Mouse (Mus musculus) gastrocnemius, adult 2 months (tissue): Measurements from ENCODE around the gene Dxo. TPM values are rescaled to one million over a fixed set of nuclear protein-coding genes. Genes with fewer than 3 reads are reported as not detected.
"Not testable (repeated sequence)": the region's sequence is repeated elsewhere in the genome, so short reads cannot be mapped to it uniquely, and the experiment has no call there.

Experiments
- DNase-seq: peaks from one replicate; pipeline ENCODE4 v3.0.0; 2022
- H3K27ac ChIP-seq: fragments of 200-600 bp; 2 replicates; pipeline ENCODE4 v1.8.1; 2022; ENCODE audit warnings: mild to moderate bottlenecking
- H3K4me3 ChIP-seq: fragments of 200-600 bp; 2 replicates; pipeline ENCODE4 v1.8.1; 2022; ENCODE audit warnings: mild to moderate bottlenecking, moderate library complexity
- CTCF ChIP-seq: fragments of 200-600 bp; IDR thresholded peaks from 2 replicates; pipeline ENCODE4 v1.8.1; 2022; ENCODE audit warnings: antibody characterized with exemption, mild to moderate bottlenecking, moderate library complexity
- intact Hi-C: fragments of 180-260 bp; cut with DNase I; formaldehyde crosslinking; loops from one replicate; pipeline ENCODE4 v1.15.1; 2025
- total RNA-seq, 2 experiments: library from RNA; stranded (reverse); gene quantifications; 2 replicates each; pipeline ENCODE4 v1.2.3; 2021

Dxo gene
- total RNA-seq, 2 experiments from 2014 or later: 10.0 to 11.4 TPM

- Histone ChIP-seq H3K27ac (no peak overlapping the region), H3K4me3 (no peak overlapping the region)
- DNase-seq: no peak
- intact Hi-C loops: loop anchor here (5.0 kb wide), 1 partner anchor 88 kb away; no protein-coding TSS in a partner anchor
- peak; percentile 51 for TF ChIP-seq CTCF
These were observed 31.8 kb upstream of the Dxo start for GRCm38 (mm10) chr17:34804871-34805562.

GRCm38 (mm10) chr17:34807176-34807575 is 29.6 kb upstream of the Dxo start:
- H3K4me3 ChIP-seq: no peak overlapping the region
- no peak for TF ChIP-seq CTCF
- no peak for DNase-seq
- intact Hi-C loops: no loop called here
- no peak overlapping the region for H3K27ac ChIP-seq

- no peak for TF ChIP-seq CTCF
- intact Hi-C loops: no loop called here
- H3K4me3 ChIP-seq: no peak overlapping the region
- no peak for DNase-seq
- no peak overlapping the region for H3K27ac ChIP-seq
These were observed 28.1 kb upstream of the Dxo start for GRCm38 (mm10) chr17:34808599-34809205.

GRCm38 (mm10) chr17:34810411-34810810 is 26.4 kb upstream of the Dxo start:
- H3K4me3 ChIP-seq, intact Hi-C loops: not testable (repeated sequence)

GRCm38 (mm10) chr17:34810811-34811210 is 26.0 kb upstream of the Dxo start:
- H3K27ac ChIP-seq, intact Hi-C loops, DNase-seq, H3K4me3 ChIP-seq: not testable (repeated sequence)

More at GRCm38 (mm10) chr17:34810411-34810810, 26.4 kb upstream of the Dxo start:
- not testable (repeated sequence) for H3K27ac ChIP-seq, DNase-seq

GRCm38 (mm10) chr17:34811275-34811674 is 25.5 kb upstream of the Dxo start:
- no peak overlapping the region for H3K4me3 ChIP-seq
- intact Hi-C loops: no loop called here
- no peak overlapping the region for H3K27ac ChIP-seq
- TF ChIP-seq CTCF: no peak
- DNase-seq: no peak

GRCm38 (mm10) chr17:34813747-34814146 is 23.1 kb upstream of the Dxo start:
- intact Hi-C loops: not testable (repeated sequence)
- DNase-seq: peak; percentile 55

GRCm38 (mm10) chr17:34814818-34815370 is 21.9 kb upstream of the Dxo start:
- intact Hi-C loops: no loop called here
- no peak for TF ChIP-seq CTCF
- no peak overlapping the region for H3K27ac ChIP-seq
- no peak for DNase-seq
- H3K4me3 ChIP-seq: no peak overlapping the region

More at GRCm38 (mm10) chr17:34813747-34814146, 23.1 kb upstream of the Dxo start:
- not testable (repeated sequence) for H3K27ac ChIP-seq, H3K4me3 ChIP-seq
- peak; percentile 81 for TF ChIP-seq CTCF

- intact Hi-C loops: loop anchor here (10.0 kb wide), 1 partner anchor 186 kb away; the partner anchor contains the start of genes Atf6b and Fkbpl
- H3K4me3 ChIP-seq: not testable (repeated sequence)
These were observed 6.0 kb upstream of the Dxo start for GRCm38 (mm10) chr17:34830776-34831175.

GRCm38 (mm10) chr17:34836155-34836855 is 514 bp upstream of the Dxo start:
- intact Hi-C loops: loop anchor here (10.0 kb wide), 1 partner anchor 192 kb away; the partner anchor contains the start of genes Atf6b and Fkbpl
- peak overlapping the region; percentile 92 for H3K27ac ChIP-seq
- TF ChIP-seq CTCF: no peak
- no peak for DNase-seq
- peak overlapping the region; percentile 89 for H3K4me3 ChIP-seq

More at GRCm38 (mm10) chr17:34830776-34831175, 6.0 kb upstream of the Dxo start:
- DNase-seq, H3K27ac ChIP-seq: not testable (repeated sequence)

GRCm38 (mm10) chr17:34837464-34838324 is 875 bp downstream of the Dxo start:
- peak overlapping the region; percentile 92 for H3K27ac ChIP-seq
- intact Hi-C loops: loop anchor here (10.0 kb wide), 1 partner anchor 193 kb away; the partner anchor contains the start of genes Atf6b and Fkbpl
- DNase-seq: peak; percentile 37
- H3K4me3 ChIP-seq: peak overlapping the region; percentile 89
- no peak for TF ChIP-seq CTCF

GRCm38 (mm10) chr17:34838785-34839184 is 2.0 kb downstream of the Dxo start:
- no peak for TF ChIP-seq CTCF
- DNase-seq: no peak
- no peak overlapping the region for H3K4me3 ChIP-seq
- intact Hi-C loops: loop anchor here (10.0 kb wide), 1 partner anchor 194 kb away; the partner anchor contains the start of genes Atf6b and Fkbpl
- no peak overlapping the region for H3K27ac ChIP-seq
